Mouse (Mus musculus): ENCODE results near the gene Galnt10. TPM values are rescaled to one million over a fixed set of nuclear protein-coding genes. Genes with fewer than 3 reads are reported as not detected.
A peak's percentile ranks its signal among the peaks of the same experiment; 100 is the strongest.

Gene Galnt10
- polyA plus RNA-seq, 1 experiment from 2014 or later, result 23.6 TPM

DNA sequence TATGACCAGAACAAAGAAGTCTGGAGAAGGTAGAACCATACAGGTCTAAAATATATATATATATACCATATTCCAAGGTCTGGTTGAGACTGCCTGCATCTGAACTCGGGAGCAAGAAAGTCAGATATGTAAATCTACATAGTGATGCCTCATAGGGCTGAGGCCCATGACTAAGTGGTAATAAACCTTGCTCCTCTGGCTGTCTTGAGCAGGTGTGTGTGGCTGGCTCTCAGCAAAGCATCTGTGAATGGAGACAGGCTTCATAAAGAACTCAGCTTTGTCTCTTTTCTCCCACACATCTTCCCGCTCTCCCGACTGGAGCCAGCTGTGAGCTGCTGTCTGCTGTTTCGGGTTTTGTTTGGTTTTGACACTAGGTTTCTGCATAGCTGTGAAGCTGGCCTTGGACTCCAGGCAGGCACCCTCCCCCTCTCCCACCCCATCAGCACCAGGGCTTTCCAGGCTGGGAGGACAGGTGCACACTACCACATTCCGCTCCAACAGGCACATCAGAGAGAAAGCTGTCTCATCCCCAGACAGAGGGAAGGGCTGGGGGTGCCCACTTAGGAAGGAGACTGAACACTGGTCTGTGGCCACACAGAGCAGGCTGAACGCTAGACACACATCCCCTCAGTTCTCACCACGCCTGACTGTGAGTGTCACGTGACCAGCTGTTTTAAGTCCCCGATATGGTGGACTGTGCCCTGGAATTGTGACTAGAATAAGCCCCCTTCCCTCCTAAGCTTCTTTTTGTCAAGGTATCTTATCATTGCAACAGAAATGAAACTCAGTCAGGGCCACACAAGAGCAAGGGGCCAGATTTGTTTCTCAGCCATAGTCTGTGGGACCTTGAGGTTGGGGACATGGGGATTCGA is 87.4 kb downstream of the Galnt10 start:
- H3K9me3 ChIP-seq (replicated peaks), result no peaks in the 10 kb centered on the region
- no peak overlapping the region for H3K9ac ChIP-seq
- DNase-seq, result no peak
- H3K4me3 ChIP-seq (replicated peaks), result no peak overlapping the region
- no peak overlapping the region for H3K27ac ChIP-seq
- peak; percentile 31; the same call in 1 of the 2 replicates for ATAC-seq (ENCODE audit: low read depth)
- WGBS (ENCODE audit: insufficient replicate concordance), result 69% methylated on average over 10 of the region's 10 CpGs
- H3K36me3 ChIP-seq, result peaks cover 17% of the 10 kb centered on the region
- H3K27me3 ChIP-seq, result no peaks in the 10 kb centered on the region
- H3K4me1 ChIP-seq (replicated peaks), result peaks cover 11% of the 10 kb centered on the region
- H3K4me2 ChIP-seq, result no peak overlapping the region

DNA sequence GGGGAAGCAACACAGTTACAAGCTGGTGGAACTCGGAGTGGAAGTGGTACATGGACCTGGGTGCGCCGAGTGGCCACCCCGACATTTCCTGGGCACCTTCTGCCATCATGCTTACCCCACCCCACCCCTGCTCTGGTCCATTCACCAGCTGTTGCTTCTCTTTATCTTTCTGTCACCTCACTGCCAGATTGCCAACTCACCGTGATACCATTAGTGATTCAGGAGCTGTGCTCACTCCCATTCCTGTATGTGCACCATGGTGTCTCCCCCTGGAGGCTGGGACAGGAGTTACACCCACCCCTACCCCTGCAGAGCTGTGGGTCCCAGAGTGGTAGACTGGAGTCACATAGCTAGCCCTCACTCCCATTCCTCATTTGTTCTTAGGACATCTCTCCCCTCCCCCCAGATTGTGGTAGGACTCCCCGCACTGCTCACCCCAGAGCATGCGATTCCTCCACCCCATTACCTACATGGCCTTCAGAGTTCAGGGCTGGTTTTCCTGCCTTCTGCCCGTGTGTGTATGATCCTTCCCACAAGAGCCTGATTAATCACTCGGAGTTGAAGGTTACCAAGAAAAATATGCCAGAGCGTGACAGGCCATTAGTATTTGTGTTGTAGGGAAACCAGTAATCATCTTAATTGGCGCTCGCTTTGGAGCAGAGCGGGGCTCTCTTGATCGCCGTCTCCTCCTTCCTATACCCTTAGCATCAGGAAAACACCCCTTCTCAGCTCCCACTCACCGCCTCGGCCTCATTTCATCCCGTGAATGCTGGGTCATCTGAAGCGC is 102.2 kb downstream of the Galnt10 start:
- Histone ChIP-seq H3K36me3 (0 out of 2 replicates have a peak, but pooled peaks cover 8% of the 10 kb centered on the region), H3K27me3 (no peaks in the 10 kb centered on the region), H3K4me1 (replicated peaks) (0 out of 2 replicates have a peak, but pooled peaks cover 3% of the 10 kb centered on the region), H3K9ac (no peak overlapping the region), H3K4me2 (no peak overlapping the region), H3K9me3 (replicated peaks) (no peaks in the 10 kb centered on the region), H3K27ac (no peak overlapping the region), H3K4me3 (replicated peaks) (no peak overlapping the region)
- ATAC-seq (ENCODE audit: low read depth), result peak; percentile 51
- peak; percentile 13 for DNase-seq
- WGBS (ENCODE audit: insufficient replicate concordance), result 78% methylated on average over 19 of the region's 19 CpGs

DNA sequence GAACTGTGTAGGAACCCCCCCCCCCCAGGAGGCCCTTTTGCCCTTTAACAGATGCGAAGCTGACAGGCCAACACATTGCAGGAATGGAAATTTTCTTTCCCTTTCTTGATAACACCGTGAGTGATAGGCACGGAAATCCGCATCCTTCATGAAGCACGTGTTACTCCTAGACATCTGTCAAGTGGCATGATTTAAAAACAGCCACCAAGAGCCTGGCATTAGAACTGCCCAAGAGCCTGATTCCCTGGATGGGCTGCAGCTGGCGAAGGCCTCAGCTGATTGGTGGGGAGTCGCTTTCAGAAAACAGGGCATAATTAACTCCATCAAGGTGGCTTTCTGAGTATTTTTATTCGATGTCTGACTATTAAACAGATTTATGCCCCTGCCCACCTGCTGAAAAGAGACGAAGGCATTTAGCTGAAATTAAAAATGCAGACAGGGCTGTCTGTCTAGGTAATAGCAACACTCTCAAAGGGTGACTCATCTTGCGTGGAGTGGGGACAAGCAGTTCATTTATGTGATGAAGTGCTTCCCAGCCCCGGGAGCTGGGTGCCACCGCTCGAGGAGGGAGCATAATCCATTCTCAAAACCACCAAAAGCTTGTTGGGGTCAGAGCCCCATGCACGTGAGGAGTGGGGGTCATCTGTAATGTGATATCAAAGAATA is 108.4 kb downstream of the Galnt10 start:
- no peak for ATAC-seq (ENCODE audit: low read depth)
- DNase-seq, result no peak
- 82% methylated on average over 14 of the region's 14 CpGs for WGBS (ENCODE audit: insufficient replicate concordance)

DNA sequence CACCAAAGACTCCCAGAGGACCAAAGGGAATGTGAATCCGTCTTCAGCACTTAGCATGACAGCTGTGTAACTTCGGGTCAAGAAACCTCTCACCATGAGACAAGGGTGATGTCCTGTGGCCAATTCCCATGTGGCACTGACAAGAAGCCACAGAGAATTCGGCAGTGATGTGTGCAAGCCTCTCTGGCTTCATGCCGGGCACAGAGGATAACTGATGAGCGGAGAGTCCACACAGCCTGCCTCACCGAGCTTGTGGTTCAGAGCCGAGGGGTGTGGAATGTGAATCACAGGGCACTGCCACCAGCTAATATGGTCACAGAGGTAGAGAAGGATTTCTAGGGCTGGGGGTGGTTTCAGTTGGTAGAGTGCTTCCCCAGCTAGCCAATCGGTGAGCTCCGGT is 113.4 kb downstream of the Galnt10 start:
- Histone ChIP-seq H3K4me1 (replicated peaks) (peaks cover 6% of the 10 kb centered on the region), H3K9ac (no peak overlapping the region), H3K4me3 (replicated peaks) (no peak overlapping the region), H3K27me3 (no peaks in the 10 kb centered on the region), H3K4me2 (no peak overlapping the region), H3K27ac (no peak overlapping the region), H3K9me3 (replicated peaks) (no peaks in the 10 kb centered on the region), H3K36me3 (peaks cover 11% of the 10 kb centered on the region)
- WGBS (ENCODE audit: insufficient replicate concordance), result 83% methylated on average over 9 of the region's 9 CpGs
- no peak for ATAC-seq (ENCODE audit: low read depth)
- no peak for DNase-seq

More for the DNA sequence above, 108.4 kb downstream of the Galnt10 start:
- Histone ChIP-seq H3K9me3 (replicated peaks) (no peaks in the 10 kb centered on the region), H3K4me3 (replicated peaks) (no peak overlapping the region), H3K4me1 (replicated peaks) (no peaks in the 10 kb centered on the region), H3K36me3 (no peaks in the 10 kb centered on the region), H3K9ac (no peak overlapping the region), H3K27me3 (no peaks in the 10 kb centered on the region), H3K27ac (no peak overlapping the region), H3K4me2 (no peak overlapping the region)

DNA sequence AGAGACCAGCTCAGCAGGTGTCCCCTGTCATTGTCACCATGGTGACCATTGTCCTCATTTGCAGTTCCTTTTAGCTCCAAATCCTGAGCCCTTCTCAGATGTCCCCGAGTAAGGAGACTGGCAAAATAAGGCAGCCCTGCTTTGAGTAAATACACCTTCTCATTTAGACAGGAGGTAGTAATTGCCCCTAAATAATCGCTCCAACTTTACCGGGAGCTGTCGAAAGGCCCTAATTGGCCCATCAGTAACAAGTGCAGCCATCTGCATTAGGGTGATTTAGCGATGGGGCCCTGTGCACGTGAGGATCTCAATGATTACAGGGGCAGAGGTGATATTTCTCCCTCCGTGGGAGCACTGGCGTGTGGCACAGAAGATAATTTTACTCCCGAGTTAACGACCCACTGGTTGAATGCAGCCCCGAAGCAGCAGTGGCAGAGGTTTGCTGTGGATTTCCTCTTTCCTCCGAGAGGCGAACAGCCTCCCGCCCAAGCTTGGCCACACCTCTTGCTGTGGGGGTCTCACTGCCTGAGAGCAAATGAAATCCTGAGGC is 115.3 kb downstream of the Galnt10 start:
- H3K27me3 ChIP-seq, result no peaks in the 10 kb centered on the region
- H3K27ac ChIP-seq, result no peak overlapping the region
- H3K9ac ChIP-seq, result no peak overlapping the region
- H3K4me3 ChIP-seq (replicated peaks), result no peak overlapping the region
- H3K4me1 ChIP-seq (replicated peaks), result peaks cover 6% of the 10 kb centered on the region
- 21% methylated on average over 14 of the region's 14 CpGs for WGBS (ENCODE audit: insufficient replicate concordance)
- H3K4me2 ChIP-seq, result no peak overlapping the region
- H3K9me3 ChIP-seq (replicated peaks), result no peaks in the 10 kb centered on the region
- peaks cover 18% of the 10 kb centered on the region for H3K36me3 ChIP-seq
- ATAC-seq (ENCODE audit: low read depth) (no peak), DNase-seq (no peak)

DNA sequence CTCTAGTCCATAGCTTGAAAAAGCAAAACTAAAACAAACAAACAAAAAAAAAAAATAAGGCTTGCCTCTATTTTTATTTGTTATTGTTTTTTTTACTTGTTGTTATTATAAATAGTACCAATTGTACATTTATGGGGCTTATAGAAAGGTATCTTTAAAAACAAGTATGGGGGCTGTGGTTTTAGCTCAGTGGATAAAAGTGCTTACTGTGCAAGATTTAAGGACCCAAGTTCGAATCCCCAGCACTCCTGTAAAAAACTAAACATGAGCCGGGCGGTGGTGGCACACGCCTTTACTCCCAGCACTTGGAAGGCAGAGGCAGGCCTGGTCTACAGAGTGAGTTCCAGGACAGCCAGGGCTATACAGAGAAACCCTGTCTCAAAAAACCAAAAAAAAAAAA is 116.1 kb downstream of the Galnt10 start:
- H3K4me2 ChIP-seq, result no peak overlapping the region
- H3K9ac ChIP-seq, result no peak overlapping the region
- H3K4me1 ChIP-seq (replicated peaks), result peaks cover 6% of the 10 kb centered on the region
- H3K36me3 ChIP-seq, result peaks cover 25% of the 10 kb centered on the region
- no peaks in the 10 kb centered on the region for H3K27me3 ChIP-seq
- no peak overlapping the region for H3K4me3 ChIP-seq (replicated peaks)
- DNase-seq (no peak), ATAC-seq (ENCODE audit: low read depth) (no peak)
- H3K27ac ChIP-seq, result no peak overlapping the region
- 93% methylated on average over 4 of the region's 4 CpGs for WGBS (ENCODE audit: insufficient replicate concordance)
- no peaks in the 10 kb centered on the region for H3K9me3 ChIP-seq (replicated peaks)

DNA sequence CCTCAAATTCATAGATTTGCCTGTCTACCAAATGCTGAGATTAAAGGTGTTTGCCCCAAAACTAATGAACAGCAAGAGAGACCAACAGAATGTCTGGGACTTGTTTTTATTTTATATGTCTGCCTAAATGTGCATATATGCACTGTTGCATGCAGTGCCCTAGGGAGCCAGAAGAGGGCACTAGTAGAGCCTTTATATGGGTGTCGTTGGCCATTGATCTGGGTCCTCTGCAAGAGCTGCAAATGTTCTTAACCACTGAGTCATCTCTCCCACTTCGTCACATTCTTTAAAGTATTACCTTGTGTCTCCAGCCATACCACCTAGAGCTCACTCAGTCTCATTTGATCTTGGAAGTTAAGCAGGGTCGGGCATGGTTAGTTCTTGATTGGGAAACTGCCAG is 118.9 kb downstream of the Galnt10 start:
- WGBS (ENCODE audit: insufficient replicate concordance), result 69% methylated on average over 3 of the region's 3 CpGs
- Histone ChIP-seq H3K4me2 (no peak overlapping the region), H3K27ac (no peak overlapping the region), H3K27me3 (no peaks in the 10 kb centered on the region), H3K36me3 (peaks cover 53% of the 10 kb centered on the region), H3K4me1 (replicated peaks) (peaks cover 6% of the 10 kb centered on the region), H3K9ac (no peak overlapping the region), H3K4me3 (replicated peaks) (no peak overlapping the region), H3K9me3 (replicated peaks) (no peaks in the 10 kb centered on the region)
- no peak for DNase-seq
- ATAC-seq (ENCODE audit: low read depth), result no peak

DNA sequence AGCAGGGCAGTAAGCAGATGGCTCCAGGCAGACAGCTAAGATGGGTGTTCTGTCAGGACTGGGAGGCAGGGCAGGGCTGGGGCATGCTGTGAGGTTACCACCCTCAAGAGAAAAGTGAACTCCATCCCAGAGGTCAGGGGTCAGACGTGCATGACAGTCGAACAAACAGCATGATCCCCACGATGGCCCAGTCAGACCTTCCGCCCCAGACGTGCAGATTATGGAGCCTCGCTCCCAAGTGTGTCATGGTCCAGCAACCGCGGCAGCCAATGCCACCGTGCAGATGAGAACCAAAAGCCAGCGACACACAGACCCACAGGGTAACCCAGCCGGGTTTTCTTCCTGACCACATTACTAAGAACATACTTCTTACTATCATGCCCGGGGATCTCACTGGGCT is 121.4 kb downstream of the Galnt10 start:
- Histone ChIP-seq H3K9ac (no peak overlapping the region), H3K36me3 (peaks cover 78% of the 10 kb centered on the region), H3K27me3 (no peaks in the 10 kb centered on the region), H3K9me3 (replicated peaks) (no peaks in the 10 kb centered on the region), H3K4me2 (no peak overlapping the region), H3K4me3 (replicated peaks) (no peak overlapping the region), H3K27ac (no peak overlapping the region), H3K4me1 (replicated peaks) (no peaks in the 10 kb centered on the region)
- WGBS (ENCODE audit: insufficient replicate concordance), result 73% methylated on average over 12 of the region's 12 CpGs
- no peak for ATAC-seq (ENCODE audit: low read depth)
- no peak for DNase-seq

DNA sequence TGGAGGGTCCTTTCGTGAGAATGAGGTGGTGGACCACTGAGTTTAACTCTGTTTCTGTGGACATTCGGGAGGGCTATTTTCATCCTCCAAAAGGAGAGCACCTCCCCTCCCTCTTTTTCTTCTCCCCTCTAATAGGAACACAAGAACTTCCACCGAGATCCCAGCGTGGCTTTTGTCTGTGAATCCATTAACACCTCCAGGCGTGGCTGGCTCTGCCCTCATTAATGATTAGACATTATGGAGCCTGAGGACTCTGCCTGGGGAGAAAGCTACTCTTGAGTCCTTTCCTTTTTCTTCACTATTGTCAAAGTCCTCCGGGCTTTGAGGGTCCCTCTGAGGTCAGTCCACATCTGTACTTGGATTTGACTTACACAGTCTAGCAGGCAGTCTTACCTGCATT is 121.9 kb downstream of the Galnt10 start:
- Histone ChIP-seq H3K4me1 (replicated peaks) (no peaks in the 10 kb centered on the region), H3K4me2 (no peak overlapping the region), H3K36me3 (peaks cover 82% of the 10 kb centered on the region), H3K27ac (no peak overlapping the region), H3K27me3 (no peaks in the 10 kb centered on the region), H3K9ac (no peak overlapping the region), H3K4me3 (replicated peaks) (no peak overlapping the region), H3K9me3 (replicated peaks) (no peaks in the 10 kb centered on the region)
- 69% methylated on average over 6 of the region's 6 CpGs for WGBS (ENCODE audit: insufficient replicate concordance)
- no peak for DNase-seq
- ATAC-seq (ENCODE audit: low read depth), result no peak

DNA sequence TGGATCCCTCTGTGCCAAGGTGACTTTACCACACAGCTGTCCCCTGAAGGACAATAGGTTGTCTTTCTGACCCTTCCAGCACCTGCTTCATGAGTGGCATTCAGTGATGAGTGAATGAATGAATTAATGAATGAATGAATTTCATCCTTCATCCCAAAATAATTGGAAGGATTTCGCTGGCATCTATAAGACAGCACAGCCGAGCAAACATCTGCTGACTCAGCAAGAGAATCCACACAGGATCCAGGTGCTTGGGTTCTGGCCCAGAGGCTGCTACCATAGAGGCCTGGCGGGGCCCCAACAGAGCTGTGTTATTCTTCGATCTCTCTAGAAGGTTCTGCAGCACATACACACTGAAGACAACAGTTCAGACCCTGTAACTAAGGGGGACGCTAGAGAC is 125.5 kb downstream of the Galnt10 start:
- no peak overlapping the region for H3K4me3 ChIP-seq (replicated peaks)
- no peaks in the 10 kb centered on the region for H3K4me1 ChIP-seq (replicated peaks)
- no peaks in the 10 kb centered on the region for H3K27me3 ChIP-seq
- no peak for ATAC-seq (ENCODE audit: low read depth)
- no peak overlapping the region for H3K4me2 ChIP-seq
- H3K9ac ChIP-seq, result no peak overlapping the region
- 86% methylated on average over 5 of the region's 5 CpGs for WGBS (ENCODE audit: insufficient replicate concordance)
- DNase-seq, result no peak
- H3K36me3 ChIP-seq, result peaks cover 81% of the 10 kb centered on the region
- no peak overlapping the region for H3K27ac ChIP-seq
- no peaks in the 10 kb centered on the region for H3K9me3 ChIP-seq (replicated peaks)

DNA sequence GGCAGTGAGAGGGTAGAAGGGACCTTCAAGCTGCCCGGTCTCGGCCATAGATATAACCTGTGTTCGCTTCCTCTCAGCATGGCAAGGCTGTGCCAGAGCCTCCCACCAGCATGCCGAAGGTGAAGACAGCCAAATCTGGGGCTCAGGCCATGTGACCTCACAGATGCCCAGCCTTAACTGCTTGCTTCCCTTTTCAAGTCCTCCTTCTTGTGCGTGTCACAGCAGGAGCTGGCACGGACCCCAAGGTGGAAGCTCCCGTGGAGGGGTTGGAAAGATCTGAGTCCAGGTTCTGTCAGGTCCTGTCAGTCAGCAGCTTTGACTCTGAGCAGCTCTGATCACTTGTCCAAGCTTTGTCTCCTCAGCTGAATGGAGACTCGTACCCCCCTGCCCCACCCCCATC is 126.4 kb downstream of the Galnt10 start:
- Histone ChIP-seq H3K9me3 (replicated peaks) (no peaks in the 10 kb centered on the region), H3K4me1 (replicated peaks) (peaks cover 5% of the 10 kb centered on the region), H3K27ac (no peak overlapping the region), H3K36me3 (peaks cover 72% of the 10 kb centered on the region), H3K4me2 (no peak overlapping the region), H3K9ac (no peak overlapping the region), H3K27me3 (no peaks in the 10 kb centered on the region), H3K4me3 (replicated peaks) (no peak overlapping the region)
- DNase-seq (no peak), ATAC-seq (ENCODE audit: low read depth) (no peak)
- 85% methylated on average over 8 of the region's 8 CpGs for WGBS (ENCODE audit: insufficient replicate concordance)
